Mouse (Mus musculus): Measurements from ENCODE around the gene Phip.

The Phip gene

GRCm38 (mm10) chr9:82877078-82877477 is 98.2 kb downstream of the Phip start:
- no peak for DNase-seq (ENCODE audit: low read depth, low spot score)

GRCm38 (mm10) chr9:82867698-82868097 is 107.6 kb downstream of the Phip start:
- DNase-seq (ENCODE audit: low read depth, low spot score) = no peak

GRCm38 (mm10) chr9:82866121-82866520 is 109.2 kb downstream of the Phip start:
- no peak for DNase-seq (ENCODE audit: low read depth, low spot score)

DNA sequence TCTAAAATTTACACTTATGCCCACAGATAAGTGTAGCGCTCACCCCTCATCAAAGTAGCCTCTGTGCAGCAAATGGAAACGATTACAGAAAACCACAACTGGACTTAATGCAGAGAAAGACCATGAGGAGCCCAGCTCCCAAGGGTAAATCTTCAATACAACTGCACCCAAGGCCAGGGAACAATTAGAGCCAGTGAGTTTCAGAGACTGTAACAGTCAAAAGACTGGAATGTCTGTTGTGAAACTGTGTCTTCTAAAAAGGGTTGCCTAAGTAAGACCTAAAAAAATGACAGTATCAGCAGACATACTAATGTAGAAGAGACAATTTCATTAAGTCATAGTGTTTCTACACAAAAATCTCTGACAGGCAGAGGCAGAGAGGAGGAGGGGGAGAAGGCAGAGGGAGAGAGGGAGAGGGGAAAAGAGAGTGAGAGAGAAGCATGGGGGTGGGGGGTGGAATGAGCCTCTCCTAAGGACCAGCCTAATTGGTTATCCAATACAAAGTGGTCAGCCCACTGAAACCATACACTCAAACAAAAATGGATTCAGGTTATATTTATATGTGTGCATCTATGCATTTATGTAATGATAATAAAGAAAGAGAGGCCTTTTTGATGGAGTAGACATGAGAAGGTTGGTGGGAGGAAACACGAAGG is 113.4 kb downstream of the Phip start:
- no peak for DNase-seq (ENCODE audit: low read depth, low spot score)

GRCm38 (mm10) chr9:82861316-82861715 is 114.0 kb downstream of the Phip start:
- DNase-seq (ENCODE audit: low read depth, low spot score) = no peak

DNA sequence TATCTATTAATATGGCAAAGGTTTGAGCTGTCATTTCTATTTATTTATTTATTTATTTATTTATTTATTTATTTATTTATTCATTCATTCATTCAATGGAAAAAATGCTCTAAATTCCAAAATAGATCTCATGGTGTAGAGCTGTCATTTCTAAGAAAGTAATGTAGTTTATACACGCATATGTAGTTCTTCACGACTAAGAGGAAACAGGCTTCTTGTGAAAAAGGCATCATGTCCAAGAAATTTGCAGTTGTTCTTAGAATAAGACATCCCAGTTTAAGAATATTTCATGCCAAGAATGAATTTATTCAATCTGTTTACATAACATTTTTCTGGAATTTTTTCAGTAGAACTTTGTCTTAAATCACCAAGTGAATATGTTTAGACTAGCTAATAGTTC is 114.5 kb downstream of the Phip start:
- no peak for DNase-seq (ENCODE audit: low read depth, low spot score)

GRCm38 (mm10) chr9:82856241-82856640 is 119.1 kb downstream of the Phip start:
- no peak for DNase-seq (ENCODE audit: low read depth, low spot score)

- no peak for DNase-seq (ENCODE audit: low read depth, low spot score)
Observed at GRCm38 (mm10) chr9:82854973-82855614, 120.2 kb downstream of the Phip start.

DNA sequence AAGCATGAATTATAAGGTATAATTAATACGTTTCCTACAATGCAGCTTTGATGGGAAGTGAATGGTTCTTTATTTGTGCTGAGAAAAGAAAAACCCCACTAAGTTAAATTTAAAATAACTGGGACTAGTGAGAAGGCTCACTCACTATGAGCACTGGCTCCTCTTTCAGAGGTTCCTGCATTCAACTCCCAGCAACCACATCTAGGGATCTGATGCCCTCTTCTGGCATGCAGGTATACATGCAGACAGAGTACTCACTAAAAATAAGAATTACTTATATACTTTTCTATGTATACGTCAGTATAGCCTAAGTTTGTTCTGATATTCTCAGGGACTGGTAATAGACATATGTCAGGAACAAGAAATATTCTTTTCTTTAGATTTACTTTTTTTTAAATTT is 121.3 kb downstream of the Phip start:
- DNase-seq (ENCODE audit: low read depth, low spot score) = no peak

GRCm38 (mm10) chr9:82842671-82843070 is 132.6 kb downstream of the Phip start:
- DNase-seq (ENCODE audit: low read depth, low spot score) = no peak

- DNase-seq (ENCODE audit: low read depth, low spot score) = no peak
Observed at GRCm38 (mm10) chr9:82835921-82836320, 139.4 kb downstream of the Phip start.

DNA sequence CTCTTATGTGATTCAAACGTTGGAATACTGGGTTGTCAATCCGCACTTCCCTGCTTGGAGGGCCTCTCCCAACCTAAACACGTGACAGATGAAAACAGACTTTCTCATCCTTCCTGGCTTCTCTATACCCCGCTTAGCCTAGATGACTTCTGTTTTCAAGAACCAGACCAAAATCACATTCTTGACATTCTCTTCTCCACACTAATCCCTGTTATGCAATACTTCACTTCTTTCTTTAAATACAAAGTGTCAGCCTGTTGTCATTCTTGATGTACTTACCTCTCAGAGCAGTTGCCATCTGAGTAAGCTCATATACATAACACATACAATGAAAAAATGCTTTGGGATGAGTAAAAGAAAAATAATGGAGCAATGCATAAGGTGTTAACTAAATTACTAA is 143.4 kb downstream of the Phip start:
- no peak for DNase-seq (ENCODE audit: low read depth, low spot score)

GRCm38 (mm10) chr9:82829693-82830430 is 145.5 kb downstream of the Phip start:
- peak; percentile 82 for DNase-seq (ENCODE audit: low read depth, low spot score)

GRCm38 (mm10) chr9:82829007-82829689 is 146.2 kb downstream of the Phip start, which contains the start of gene Irak1bp1:
Irak1bp1 (plus strand) TSS chr9:82829540.
- no peak for DNase-seq (ENCODE audit: low read depth, low spot score)

DNA sequence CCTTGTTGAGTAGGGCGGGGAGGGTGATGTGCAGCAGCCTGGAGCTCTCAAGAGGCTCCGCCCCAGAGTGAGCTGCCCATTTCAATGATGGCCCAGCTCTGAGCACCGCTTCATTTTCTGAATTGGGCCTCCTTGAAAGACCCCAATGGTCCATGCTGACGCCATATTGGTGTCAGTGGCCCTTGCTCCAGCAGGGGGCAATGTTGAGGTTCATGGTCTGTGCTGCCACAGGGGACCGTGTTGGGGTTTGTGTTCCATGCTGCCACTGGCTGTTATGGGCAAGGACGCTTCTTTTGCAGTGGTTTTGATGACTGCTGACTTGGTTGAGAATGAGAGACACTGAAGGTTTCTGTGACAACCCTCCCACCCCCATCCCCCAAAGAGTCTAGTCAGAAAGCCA is 148.9 kb downstream of the Phip start:
- no peak for DNase-seq (ENCODE audit: low read depth, low spot score)
